Mouse (Mus musculus) intestine, embryonic 15.5 days (tissue): ENCODE data around the gene Ckap4. TPM values are rescaled to one million over a fixed set of nuclear protein-coding genes. Genes with fewer than 3 reads are reported as not detected.

ENCODE experiments used
- ATAC-seq: fragments of 200-750 bp; cut with Nextera tagmentation; 2 replicates; pipeline ENCODE4 v1.8.0; 2017; ENCODE audit warnings: moderate TSS enrichment, moderate library complexity
- H3K27ac ChIP-seq: fragments of 300-500 bp; sonication (generic); 2 replicates; pipeline ENCODE4 v1.5.1; 2015; ENCODE audit warnings: mild to moderate bottlenecking, inconsistent platforms
- H3K27me3 ChIP-seq: fragments of 300-500 bp; sonication (generic); replicated peaks from 2 replicates; pipeline ENCODE4 v1.6.1; 2015; ENCODE audit warnings: inconsistent platforms
- H3K36me3 ChIP-seq: fragments of 300-500 bp; sonication (generic); 2 replicates; pipeline ENCODE4 v1.6.1; 2015; ENCODE audit warnings: inconsistent platforms
- H3K4me1 ChIP-seq: fragments of 300-500 bp; sonication (generic); replicated peaks from 2 replicates; pipeline ENCODE4 v1.6.1; 2015; ENCODE audit warnings: inconsistent platforms
- H3K4me2 ChIP-seq: fragments of 300-500 bp; sonication (generic); replicated peaks from 2 replicates; pipeline ENCODE4 v1.6.1; 2015; ENCODE audit warnings: mild to moderate bottlenecking, inconsistent platforms
- H3K4me3 ChIP-seq: fragments of 300-500 bp; sonication (generic); replicated peaks from 2 replicates; pipeline ENCODE4 v1.5.1; 2015; ENCODE audit warnings: inconsistent platforms
- H3K9ac ChIP-seq: fragments of 300-500 bp; sonication (generic); 2 replicates; pipeline ENCODE4 v1.6.1; 2015; ENCODE audit warnings: inconsistent platforms
- H3K9me3 ChIP-seq: fragments of 300-500 bp; sonication (generic); 2 replicates; pipeline ENCODE4 v1.6.1; 2016; ENCODE audit warnings: inconsistent platforms
- WGBS: fragments of 180-500 bp; shearing (Covaris S2); methylation state at CpG from one replicate; pipeline ENCODE4 v1.1.7; 2015; 5-methylcytosine and 5-hydroxymethylcytosine counted together
- polyA plus RNA-seq: library from polyadenylated mRNA; unstranded; fragments of >200 nt; fragmentation: Nextera tagmentation; extraction: Ambion mirVana; gene quantifications from 2 replicates; pipeline ENCODE4 v1.2.1, GENCODE M21; 2015

The Ckap4 gene
- polyA plus RNA-seq, 1 experiment from 2014 or later = 61.2 TPM

- H3K4me3 ChIP-seq = no peak overlapping the region
- H3K4me1 ChIP-seq = no peaks in the 10 kb centered on the region
- no peaks in the 10 kb centered on the region for H3K9me3 ChIP-seq
- ATAC-seq = peak; percentile 78
- no peak overlapping the region for H3K27ac ChIP-seq
- no peak overlapping the region for H3K9ac ChIP-seq
- H3K27me3 ChIP-seq = no peaks in the 10 kb centered on the region
- no peaks in the 10 kb centered on the region for H3K36me3 ChIP-seq
- no peak overlapping the region for H3K4me2 ChIP-seq
- WGBS = 61% methylated on average over 13 of the region's 13 CpGs
Observed at GRCm38 (mm10) chr10:84562567-84563554, 29.0 kb upstream of the Ckap4 start.

GRCm38 (mm10) chr10:84562121-84562520 lies 28.3 kb upstream of the Ckap4 start:
- no peak for ATAC-seq
- no peak overlapping the region for H3K27ac ChIP-seq
- no peaks in the 10 kb centered on the region for H3K4me1 ChIP-seq
- WGBS = 67% methylated on average over 5 of the region's 5 CpGs
- no peak overlapping the region for H3K9ac ChIP-seq
- no peaks in the 10 kb centered on the region for H3K27me3 ChIP-seq
- H3K36me3 ChIP-seq = no peaks in the 10 kb centered on the region
- no peak overlapping the region for H3K4me2 ChIP-seq
- no peaks in the 10 kb centered on the region for H3K9me3 ChIP-seq
- H3K4me3 ChIP-seq = no peak overlapping the region

- Histone ChIP-seq H3K27me3 (no peaks in the 10 kb centered on the region), H3K4me2 (no peak overlapping the region), H3K9ac (no peak overlapping the region), H3K4me1 (no peaks in the 10 kb centered on the region), H3K27ac (no peak overlapping the region), H3K4me3 (no peak overlapping the region), H3K36me3 (no peaks in the 10 kb centered on the region), H3K9me3 (no peaks in the 10 kb centered on the region)
- WGBS = 93% methylated on average over 4 of the region's 4 CpGs
- ATAC-seq = no peak
Observed at GRCm38 (mm10) chr10:84559986-84560385, 26.1 kb upstream of the Ckap4 start.

GRCm38 (mm10) chr10:84558511-84558910 lies 24.6 kb upstream of the Ckap4 start:
- Histone ChIP-seq H3K9ac (no peak overlapping the region), H3K4me1 (no peaks in the 10 kb centered on the region), H3K27ac (no peak overlapping the region), H3K36me3 (no peaks in the 10 kb centered on the region), H3K27me3 (no peaks in the 10 kb centered on the region), H3K4me3 (no peak overlapping the region), H3K9me3 (no peaks in the 10 kb centered on the region), H3K4me2 (no peak overlapping the region)
- WGBS = 93% methylated on average over 1 of the region's 1 CpGs
- no peak for ATAC-seq

- Histone ChIP-seq H3K27ac (no peak overlapping the region), H3K4me2 (no peak overlapping the region), H3K4me3 (no peak overlapping the region), H3K4me1 (no peaks in the 10 kb centered on the region), H3K27me3 (no peaks in the 10 kb centered on the region), H3K36me3 (no peaks in the 10 kb centered on the region), H3K9ac (no peak overlapping the region), H3K9me3 (no peaks in the 10 kb centered on the region)
- ATAC-seq = no peak
- WGBS = 75% methylated on average over 2 of the region's 2 CpGs
Observed at GRCm38 (mm10) chr10:84556120-84556519, 22.3 kb upstream of the Ckap4 start.

GRCm38 (mm10) chr10:84554291-84555009 lies 20.6 kb upstream of the Ckap4 start:
- WGBS = 36% methylated on average over 6 of the region's 6 CpGs
- ATAC-seq = no peak
- Histone ChIP-seq H3K27ac (no peak overlapping the region), H3K9me3 (no peaks in the 10 kb centered on the region), H3K27me3 (no peaks in the 10 kb centered on the region), H3K36me3 (no peaks in the 10 kb centered on the region), H3K4me1 (no peaks in the 10 kb centered on the region), H3K4me2 (no peak overlapping the region), H3K9ac (no peak overlapping the region), H3K4me3 (no peak overlapping the region)

- Histone ChIP-seq H3K4me1 (no peaks in the 10 kb centered on the region), H3K27me3 (no peaks in the 10 kb centered on the region), H3K9ac (no peak overlapping the region), H3K9me3 (no peaks in the 10 kb centered on the region), H3K36me3 (no peaks in the 10 kb centered on the region), H3K27ac (no peak overlapping the region), H3K4me3 (no peak overlapping the region), H3K4me2 (no peak overlapping the region)
- ATAC-seq = no peak
- 92% methylated on average over 2 of the region's 2 CpGs for WGBS
Observed at GRCm38 (mm10) chr10:84552477-84552876, 18.6 kb upstream of the Ckap4 start.

- Histone ChIP-seq H3K9ac (no peak overlapping the region), H3K4me1 (no peaks in the 10 kb centered on the region), H3K27ac (no peak overlapping the region), H3K27me3 (no peaks in the 10 kb centered on the region), H3K4me2 (no peak overlapping the region), H3K4me3 (no peak overlapping the region), H3K36me3 (no peaks in the 10 kb centered on the region), H3K9me3 (no peaks in the 10 kb centered on the region)
- WGBS = 93% methylated on average over 3 of the region's 3 CpGs
- ATAC-seq = no peak
Observed at GRCm38 (mm10) chr10:84551846-84552245, 18.0 kb upstream of the Ckap4 start.

- WGBS = 89% methylated on average over 10 of the region's 10 CpGs
Observed at GRCm38 (mm10) chr10:84549920-84550293, 16.0 kb upstream of the Ckap4 start.

GRCm38 (mm10) chr10:84549146-84549919 lies 15.5 kb upstream of the Ckap4 start:
- H3K27ac ChIP-seq = no peak overlapping the region
- no peak overlapping the region for H3K9ac ChIP-seq

More at GRCm38 (mm10) chr10:84549920-84550293, 16.0 kb upstream of the Ckap4 start:
- peaks cover under 1% of the 10 kb centered on the region; the same call in 1 of the 2 replicates for H3K4me1 ChIP-seq
- H3K9me3 ChIP-seq = no peaks in the 10 kb centered on the region
- H3K4me3 ChIP-seq = no peak overlapping the region
- no peak for ATAC-seq
- H3K27me3 ChIP-seq = no peaks in the 10 kb centered on the region
- H3K9ac ChIP-seq = no peak overlapping the region
- H3K4me2 ChIP-seq = no peak overlapping the region
- H3K27ac ChIP-seq = no peak overlapping the region
- H3K36me3 ChIP-seq = no peaks in the 10 kb centered on the region

GRCm38 (mm10) chr10:84544841-84545610 lies 11.2 kb upstream of the Ckap4 start:
- H3K4me1 ChIP-seq = peaks cover 8% of the 10 kb centered on the region; the same call in 1 of the 2 replicates
- no peaks in the 10 kb centered on the region for H3K27me3 ChIP-seq
- no peak overlapping the region for H3K27ac ChIP-seq
- no peaks in the 10 kb centered on the region for H3K36me3 ChIP-seq
- no peak overlapping the region for H3K4me2 ChIP-seq
- peak; percentile 71; the same call in 1 of the 2 replicates for ATAC-seq
- WGBS = 22% methylated on average over 7 of the region's 7 CpGs
- H3K9ac ChIP-seq = no peak overlapping the region
- H3K9me3 ChIP-seq = no peaks in the 10 kb centered on the region
- H3K4me3 ChIP-seq = no peak overlapping the region

More at GRCm38 (mm10) chr10:84549146-84549919, 15.5 kb upstream of the Ckap4 start:
- Histone ChIP-seq H3K9me3 (no peaks in the 10 kb centered on the region), H3K27me3 (no peaks in the 10 kb centered on the region), H3K4me2 (no peak overlapping the region), H3K4me1 (peaks cover 6% of the 10 kb centered on the region; the same call in 1 of the 2 replicates), H3K36me3 (no peaks in the 10 kb centered on the region), H3K4me3 (no peak overlapping the region)
- ATAC-seq = no peak
- WGBS = 75% methylated on average over 17 of the region's 17 CpGs
